Mouse (Mus musculus) small intestine, adult 10 weeks (tissue): ENCODE measurements around the gene Ccndbp1. TPM values are rescaled to one million over a fixed set of nuclear protein-coding genes. Genes with fewer than 3 reads are reported as not detected.

Experiments used
- polyA plus RNA-seq: library from polyadenylated mRNA; stranded (reverse); fragments of 350-450 nt; fragmentation: Illumina TruSeq; extraction: RNeasy Lipid Tissue Mini Kit (QIAGEN cat#74804); gene quantifications from one replicate; pipeline ENCODE4 v1.2.3, GENCODE M21; 2014; ENCODE audit warnings: low replicate concordance

The Ccndbp1 gene
- polyA plus RNA-seq: 36.2 TPM

DNA sequence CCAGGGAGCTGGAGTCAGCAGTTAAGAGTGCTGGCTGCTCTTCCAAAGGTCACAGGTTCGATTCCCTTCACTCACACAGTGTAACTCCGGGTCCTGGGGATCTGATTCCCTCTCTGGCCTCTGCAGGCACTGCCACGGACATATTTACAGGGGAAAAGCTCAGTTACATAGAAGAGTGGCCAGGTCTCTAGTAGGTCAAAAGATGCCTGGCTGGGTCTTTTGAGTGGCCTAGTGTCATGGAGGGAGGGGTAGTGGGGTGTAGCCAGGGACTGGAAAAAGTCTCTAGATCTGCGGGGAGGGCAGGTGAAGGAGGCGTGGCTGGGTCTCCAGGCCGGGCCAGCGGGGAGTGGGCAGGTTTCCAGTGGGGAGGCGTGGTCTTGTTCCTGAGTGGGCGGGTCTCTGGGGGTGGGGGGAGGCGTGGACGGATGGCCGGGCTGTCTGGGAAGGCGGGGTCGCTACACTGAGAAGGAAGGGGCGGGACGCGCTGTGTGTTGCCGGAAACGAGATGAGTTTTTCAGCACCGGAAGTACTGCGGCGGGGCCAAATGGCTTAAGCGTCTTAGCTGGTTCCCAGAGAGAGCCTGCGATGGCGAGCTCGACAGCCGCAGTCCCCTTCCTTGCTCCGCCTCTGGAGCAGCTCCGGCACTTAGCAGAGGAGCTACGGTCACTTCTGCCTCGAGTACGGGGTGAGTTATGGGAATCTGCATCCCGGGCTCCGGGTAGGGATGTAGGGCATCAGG lies at the start of gene Ccndbp1:
TSS of gene Ccndbp1 (plus strand) at position 479 of the 739 bp plus-strand sequence.

DNA sequence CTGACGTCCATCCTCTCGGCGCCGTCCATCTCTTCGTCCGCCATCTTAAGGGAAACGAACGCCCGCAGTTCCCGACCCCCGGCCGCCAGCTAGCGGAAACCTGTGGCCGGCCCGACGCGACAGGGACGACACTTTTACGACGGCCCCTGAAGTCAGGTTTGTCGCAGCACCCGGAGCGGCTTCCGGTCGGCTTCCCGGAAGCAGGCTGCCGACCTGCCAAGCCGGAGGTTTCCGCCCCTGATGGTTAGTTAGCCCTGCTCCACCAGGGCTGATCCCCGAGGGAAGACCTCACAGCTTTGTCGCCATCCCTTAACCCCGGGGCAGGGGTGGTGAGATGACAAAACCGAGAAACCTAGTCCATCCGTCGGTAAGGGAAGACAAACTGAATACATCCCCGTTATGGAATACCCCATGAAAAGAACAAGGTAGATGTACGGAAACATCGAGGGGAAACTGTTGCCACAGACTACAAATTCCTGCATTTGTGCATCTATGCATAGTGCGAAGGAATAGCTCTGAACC lies 37.6 kb upstream of the Ccndbp1 start, which contains the start of gene Ubr1:
TSS of gene Ubr1 (minus strand) at position 157 of the 522 bp plus-strand sequence.

DNA sequence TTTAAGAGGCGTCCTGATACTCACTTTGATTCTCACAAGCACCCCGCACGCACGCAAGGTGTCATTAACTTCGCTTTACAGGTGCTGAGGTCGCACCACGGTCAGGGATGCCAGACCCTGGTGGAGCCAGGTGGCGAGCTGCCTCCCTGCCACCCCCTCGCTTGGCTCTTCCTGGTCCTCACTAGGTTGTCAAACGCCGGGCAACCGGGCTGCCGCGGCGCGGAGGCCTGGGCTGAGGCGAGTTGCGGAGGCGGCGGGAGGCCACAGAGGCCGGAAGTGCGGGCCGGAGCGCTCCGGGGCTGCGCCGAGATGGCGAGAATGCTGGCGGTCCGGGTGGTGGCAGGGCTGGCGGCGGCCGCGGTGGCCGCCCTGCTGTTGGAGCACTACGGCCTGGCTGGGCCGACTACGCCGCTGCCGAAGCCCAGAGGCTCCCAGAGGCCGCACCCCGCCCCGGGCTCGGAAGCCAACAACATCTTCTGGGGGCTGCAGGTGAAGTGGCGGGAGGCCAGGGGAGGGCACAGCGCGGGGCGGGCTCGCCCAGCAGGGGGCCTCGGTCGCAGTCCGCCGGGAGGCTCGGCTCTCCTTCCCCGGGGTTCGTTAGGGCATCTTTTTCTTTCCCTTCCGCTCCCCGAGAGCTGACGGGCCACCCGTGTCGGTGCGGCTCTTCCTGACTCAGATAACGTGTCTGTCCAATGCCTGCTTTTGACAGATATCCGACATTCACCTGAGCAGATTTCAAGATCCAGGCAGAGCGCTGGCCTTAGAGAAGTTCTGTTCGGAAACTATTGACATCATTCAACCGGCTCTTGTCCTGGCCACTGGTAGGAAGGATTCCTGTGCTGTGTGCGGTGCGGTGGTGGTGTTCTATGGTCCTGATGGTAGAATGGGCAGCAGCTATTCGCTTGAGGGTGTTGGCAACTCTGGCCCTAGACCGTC lies 30.9 kb upstream of the Ccndbp1 start, which contains the start of gene Tmem62:
TSS of gene Tmem62 (plus strand) at position 28 of the 936 bp plus-strand sequence.

DNA sequence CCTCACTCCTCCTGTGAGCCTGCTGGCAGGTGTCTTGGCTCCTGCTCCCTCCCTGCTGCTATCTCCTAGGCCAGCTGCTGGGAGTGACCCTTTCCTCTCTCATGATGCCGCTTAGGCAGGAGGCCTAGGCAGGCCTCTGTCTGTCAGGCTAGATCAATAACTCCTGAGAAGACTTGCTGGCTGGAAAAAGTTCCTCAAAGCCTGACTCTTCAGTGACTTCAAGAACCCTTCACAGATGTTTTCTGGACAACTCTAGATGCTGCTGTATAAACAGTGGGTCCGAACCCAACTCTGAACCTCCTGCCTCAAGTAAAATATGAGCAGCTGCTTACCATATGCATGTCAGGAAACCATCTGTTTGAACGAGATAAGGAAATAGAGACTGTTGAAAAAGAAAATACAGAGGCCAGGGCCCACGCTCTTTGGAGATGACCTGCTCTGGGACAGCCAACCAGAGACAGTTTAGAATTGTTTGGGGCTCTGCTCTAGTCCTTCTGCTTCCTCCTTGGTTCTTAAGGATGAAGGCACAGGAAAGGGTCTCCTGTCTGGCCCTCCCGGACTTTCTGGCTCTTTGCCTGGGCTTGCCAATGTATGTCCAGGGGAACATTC lies 28.6 kb downstream of the Ccndbp1 start, which contains the start of gene Epb42:
TSS of gene Epb42 (minus strand) at position 340 of the 609 bp plus-strand sequence.

Other genes starting within 250 kb of the Ccndbp1 start
- gene Cdan1, start 158.3 kb upstream of the Ccndbp1 start, polyA plus RNA-seq: 2.3 TPM
- 7.6 TPM for gene Ttbk2, start 157.8 kb upstream of the Ccndbp1 start, polyA plus RNA-seq
- gene Ubr1, start 37.7 kb upstream of the Ccndbp1 start, polyA plus RNA-seq: 21.6 TPM
- gene Tmem62, start 31.4 kb upstream of the Ccndbp1 start, polyA plus RNA-seq: 32.7 TPM
- 1.8 TPM for gene Epb42, start 28.7 kb downstream of the Ccndbp1 start, polyA plus RNA-seq
- not detected for gene Tgm5, start 77.4 kb downstream of the Ccndbp1 start, polyA plus RNA-seq
- not detected for gene Tgm7, start 101.4 kb downstream of the Ccndbp1 start, polyA plus RNA-seq
- gene Adal, start 132.0 kb downstream of the Ccndbp1 start, polyA plus RNA-seq: 21.5 TPM
- 2.7 TPM for gene Lcmt2, start 132.2 kb downstream of the Ccndbp1 start, polyA plus RNA-seq
- gene Tubgcp4, start 162.3 kb downstream of the Ccndbp1 start, polyA plus RNA-seq: 76.0 TPM
- gene Zscan29, start 162.7 kb downstream of the Ccndbp1 start, polyA plus RNA-seq: 23.1 TPM